Mouse (Mus musculus): ENCODE data around the gene Usp50.

GRCm38 (mm10) chr2:126740314-126740713 lies 43.0 kb downstream of the Usp50 start:
- TF ChIP-seq CTCF (IDR thresholded peaks at IDR 0.05; ENCODE audit: borderline replicate concordance, insufficient read depth, low read depth, low read length) (no peak), POLR2A (IDR thresholded peaks at IDR 0.05; ENCODE audit: borderline replicate concordance, insufficient read depth, low read length) (no peak)
